Mouse (Mus musculus) retina, adult 2 months (tissue): ENCODE data around the gene Arhgef16.
A peak's percentile ranks its signal among the peaks of the same experiment; 100 is the strongest.

Experiments used
- DNase-seq: peaks from one replicate; pipeline ENCODE4 v3.0.0-alpha.2; 2012; ENCODE audit warnings: low read depth, low spot score

Arhgef16 gene

DNA sequence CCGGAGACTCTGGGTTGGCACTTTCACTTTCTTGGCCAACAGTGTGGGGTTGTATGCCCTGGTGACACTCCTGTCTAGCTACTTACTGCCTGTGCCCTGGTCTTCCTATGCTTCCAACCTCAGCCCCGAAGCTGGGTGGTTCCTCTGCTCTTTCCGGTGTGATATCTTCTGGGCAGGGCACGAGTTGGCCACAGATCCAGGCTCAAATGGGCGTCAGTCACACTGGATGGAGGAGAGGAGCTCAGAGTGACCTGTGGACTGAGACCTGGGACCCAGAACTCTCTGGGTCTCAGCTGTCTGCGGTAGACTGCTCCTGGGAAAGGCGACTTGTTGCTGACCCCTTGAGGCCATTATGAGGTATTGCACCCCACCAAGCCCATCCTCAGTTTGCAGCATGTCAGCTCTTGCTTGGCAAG lies at the start of gene Arhgef16:
TSS of gene Arhgef16 (minus strand) at position 211 of the 416 bp plus-strand sequence.
- peak; percentile 22 for DNase-seq

- no peak for DNase-seq
Measured at GRCm38 (mm10) chr4:154348197-154348786, 46.8 kb upstream of the Arhgef16 start.

GRCm38 (mm10) chr4:154346731-154347522 lies 45.5 kb upstream of the Arhgef16 start:
- no peak for DNase-seq

- no peak for DNase-seq
Measured at GRCm38 (mm10) chr4:154336650-154337049, 35.2 kb upstream of the Arhgef16 start.

DNA sequence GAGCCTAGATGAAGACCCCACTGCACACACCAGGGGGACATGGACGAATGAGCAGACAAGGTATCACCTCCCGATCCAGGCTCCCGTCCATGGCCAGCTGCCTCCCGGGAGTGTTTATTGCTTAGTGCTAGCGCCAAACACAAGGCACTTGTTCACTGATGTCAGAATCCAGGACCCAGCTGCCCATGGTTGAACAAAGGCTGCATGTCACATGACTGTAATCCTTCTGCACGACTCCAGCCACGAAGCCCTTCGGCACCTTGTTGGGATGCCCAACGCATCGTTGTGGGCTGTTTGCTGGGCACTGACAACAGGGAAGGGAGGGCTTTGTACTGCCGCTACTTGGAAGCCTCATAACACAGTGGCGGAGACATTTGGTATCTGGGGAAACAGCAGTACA lies 34.3 kb upstream of the Arhgef16 start, which contains the start of gene B230104I21Rik:
TSS of gene B230104I21Rik (plus strand) at position 367 of the 400 bp plus-strand sequence.
- no peak for DNase-seq

DNA sequence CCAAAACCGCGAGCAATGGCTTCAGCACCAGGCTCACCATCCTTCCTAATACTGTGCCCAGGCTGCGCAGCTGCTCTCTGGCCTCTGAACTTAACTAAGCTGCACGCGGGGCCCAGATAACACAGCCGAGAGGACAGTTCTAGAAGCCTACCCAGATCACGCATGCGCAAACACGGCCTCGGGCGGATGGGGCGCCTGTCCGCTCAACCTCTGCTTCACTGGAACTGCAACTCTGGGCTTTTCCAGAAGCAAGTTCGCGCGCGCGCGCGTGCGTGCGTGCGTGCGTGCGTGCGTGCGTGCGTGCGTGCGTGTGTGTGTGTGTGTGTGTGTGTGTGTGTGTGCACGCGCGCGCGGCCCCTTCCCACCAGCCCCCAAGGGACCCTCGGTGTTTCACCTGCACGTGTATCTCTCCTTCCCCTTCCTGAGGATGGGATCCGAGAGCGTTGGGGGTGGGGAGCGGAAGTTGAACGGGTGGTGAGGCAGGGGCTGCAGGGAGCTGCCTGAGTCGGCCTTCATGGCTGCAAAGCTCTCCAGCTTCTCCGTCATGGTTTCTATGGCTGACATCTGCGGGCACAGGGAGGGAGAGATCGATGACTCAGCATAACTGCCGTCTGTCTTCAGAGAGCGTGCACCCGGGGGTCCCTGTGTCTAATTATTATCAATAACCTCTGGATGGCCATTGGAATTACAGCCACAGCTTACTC lies 33.4 kb upstream of the Arhgef16 start:
- peak; percentile 36 for DNase-seq

DNA sequence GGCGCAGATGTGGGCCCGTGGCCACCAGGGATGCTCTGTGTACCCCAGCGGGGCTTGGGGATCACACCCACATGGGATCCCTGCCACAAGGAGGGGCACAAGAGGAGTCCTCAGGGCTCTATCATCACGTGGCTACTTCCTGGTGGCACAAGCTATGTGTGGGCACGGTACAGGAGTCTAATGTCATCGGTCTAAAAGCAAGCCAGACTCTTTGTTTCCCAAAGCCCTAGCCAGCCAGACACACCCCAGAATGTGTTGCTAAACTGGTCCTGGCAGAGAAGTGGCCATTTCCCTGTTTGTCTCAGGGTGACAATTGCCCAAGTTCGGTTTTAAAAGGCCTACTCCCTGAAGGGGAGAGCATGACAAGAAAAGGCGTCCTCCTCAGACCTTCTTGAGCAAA lies 31.8 kb upstream of the Arhgef16 start:
- no peak for DNase-seq

DNA sequence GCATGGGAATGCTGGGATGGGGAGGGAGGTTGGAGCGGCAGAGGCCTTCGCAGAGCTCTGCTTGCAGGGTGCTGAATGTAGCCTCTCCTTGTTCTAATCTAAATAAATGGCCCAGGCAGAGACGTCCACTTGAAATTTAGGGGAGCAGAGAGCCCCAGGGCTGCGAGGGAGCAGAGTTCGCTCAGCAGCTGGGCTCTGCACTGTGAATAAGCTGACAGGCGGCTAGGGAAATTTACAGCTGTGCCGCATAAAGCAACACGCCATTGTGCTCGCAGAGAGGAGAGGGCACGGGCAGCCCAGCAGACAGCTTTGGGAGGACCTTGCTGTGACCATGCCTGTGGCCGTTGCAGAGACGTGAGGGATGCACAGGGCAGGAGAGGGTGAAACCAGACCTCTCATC lies 29.8 kb upstream of the Arhgef16 start:
- no peak for DNase-seq

GRCm38 (mm10) chr4:154330001-154330400 lies 28.5 kb upstream of the Arhgef16 start:
- no peak for DNase-seq

GRCm38 (mm10) chr4:154328836-154329235 lies 27.4 kb upstream of the Arhgef16 start:
- peak; percentile 34 for DNase-seq

- no peak for DNase-seq
Measured at GRCm38 (mm10) chr4:154328431-154328830, 27.0 kb upstream of the Arhgef16 start.

- DNase-seq: no peak
Measured at GRCm38 (mm10) chr4:154325410-154325809, 23.9 kb upstream of the Arhgef16 start.

- no peak for DNase-seq
Measured at GRCm38 (mm10) chr4:154313622-154313967, 12.1 kb upstream of the Arhgef16 start.

- peak; percentile 20 for DNase-seq
Measured at GRCm38 (mm10) chr4:154312935-154313621, 11.6 kb upstream of the Arhgef16 start.

GRCm38 (mm10) chr4:154312143-154312812 lies 10.8 kb upstream of the Arhgef16 start:
- no peak for DNase-seq

DNA sequence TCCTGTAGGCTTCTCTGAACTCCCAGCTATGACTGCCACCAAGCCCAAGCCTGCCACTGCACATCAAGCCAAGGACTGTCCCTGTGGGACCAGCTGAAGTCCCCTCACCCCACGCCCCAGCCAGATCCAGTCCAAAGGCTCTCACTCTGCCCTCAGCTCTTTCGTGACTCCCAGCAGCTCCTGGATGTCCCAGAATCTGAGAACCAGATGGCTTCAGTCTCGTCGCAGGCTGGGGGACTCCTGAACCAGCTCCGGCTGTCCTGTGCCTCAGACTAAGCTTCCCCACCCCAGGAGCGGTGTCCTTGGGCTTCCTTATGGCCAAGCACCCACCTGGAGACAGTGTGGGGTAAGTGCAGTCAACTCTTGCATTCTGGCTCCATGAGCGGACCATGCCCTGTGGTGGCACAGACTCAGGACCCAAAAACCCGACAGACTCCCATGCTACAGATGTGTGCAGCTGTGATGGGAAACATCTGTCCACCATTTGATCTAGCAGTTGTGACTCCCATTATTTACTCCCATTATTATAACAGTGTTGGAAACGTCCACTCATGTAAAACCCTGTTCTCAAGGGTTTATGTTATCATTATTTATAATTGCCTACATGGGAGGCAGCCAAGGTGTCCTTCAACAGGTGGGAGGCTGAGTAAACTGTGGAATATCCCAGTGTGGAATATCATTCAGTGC lies 9.2 kb upstream of the Arhgef16 start:
- no peak for DNase-seq

- DNase-seq: no peak
Measured at GRCm38 (mm10) chr4:154309131-154309530, 7.7 kb upstream of the Arhgef16 start.

DNA sequence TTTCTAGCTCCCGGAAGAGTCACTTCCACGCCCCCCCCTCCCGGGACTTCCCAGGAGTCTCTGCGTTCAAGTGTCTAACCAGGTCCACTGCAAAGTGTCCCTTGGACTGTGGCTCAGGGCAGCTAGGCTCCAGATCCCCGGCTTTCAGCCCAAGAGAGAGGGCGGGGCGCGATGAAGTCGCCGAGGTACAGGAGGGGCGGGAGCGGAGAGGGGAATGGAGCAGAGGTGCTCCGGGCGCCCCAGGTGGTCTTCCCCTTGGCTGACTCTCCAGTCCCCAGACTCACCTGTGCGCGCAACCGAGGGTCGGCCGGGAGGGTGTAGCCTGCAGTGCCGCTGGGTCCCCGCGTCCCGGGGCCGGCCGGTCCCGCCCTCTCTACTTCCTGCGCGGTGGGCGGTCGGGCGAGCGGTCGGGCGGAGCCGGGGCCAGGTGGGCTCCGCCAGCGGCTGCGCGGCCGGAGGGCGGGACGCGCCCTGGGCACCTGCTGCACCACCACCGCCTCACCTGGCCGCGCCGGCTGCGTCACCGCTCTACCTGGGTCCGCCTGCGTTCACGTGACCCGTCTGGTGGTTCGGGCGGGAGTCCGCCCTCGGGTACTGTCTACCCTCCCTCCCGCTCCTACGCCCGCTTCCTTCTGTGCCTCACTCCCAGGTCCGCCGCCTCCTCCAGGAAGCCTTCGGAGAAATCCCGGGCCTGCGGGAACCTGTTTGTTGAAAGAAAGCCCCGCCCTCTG lies 1.8 kb downstream of the Arhgef16 start:
- DNase-seq: no peak

GRCm38 (mm10) chr4:154297761-154298160 lies 3.7 kb downstream of the Arhgef16 start:
- DNase-seq: no peak

- no peak for DNase-seq
Measured at GRCm38 (mm10) chr4:154294262-154294731, 7.2 kb downstream of the Arhgef16 start.
